In genomic region chr12:36662496-36662895, GRCm38 (mm10) we compare ENCODE assay signal across 9 mouse cellular contexts.
DNase-seq lines count a peak whose midpoint lies in the region; ATAC-seq and TF ChIP-seq lines count a peak whose summit lies in the region.
"Had no signal": no experiment of that assay in that cellular context is flagged by ENCODE, and none has a peak within 500 bp of the region (broad histone marks: within the 10 kb centered on the region; RNA-seq: fewer than 3 reads in every experiment).

No protein-coding gene starts in this region.

- 57% methylated on average over 7 of the region's 7 CpGs for WGBS in kidney, adult 2 months
- WGBS in kidney, embryonic 16.5 days: 68% methylated on average over 7 of the region's 7 CpGs
- 13% methylated on average over 7 of the region's 7 CpGs for WGBS in cerebellum, adult 2 months

- no peaks in the 10 kb centered on the region for H3K9me3 ChIP-seq in kidney, embryonic 16.5 days (ENCODE audit: low read length)
- H3K9me3 ChIP-seq: lung, embryonic 15.5 days had no signal

- no peak overlapping the region for H3K4me3 ChIP-seq in kidney, adult 2 months (ENCODE audit: insufficient read depth, low read depth, low read length)
- H3K4me3 ChIP-seq in kidney, embryonic 16.5 days (ENCODE audit: low read length): no peak overlapping the region
- no peak overlapping the region for H3K4me3 ChIP-seq in cerebellum, adult 2 months (replicated peaks; ENCODE audit: insufficient read depth, low read depth, low read length)
- H3K4me3 ChIP-seq: lung, embryonic 15.5 days had no signal

- intact Hi-C loops in left cerebral cortex, postnatal 14 days (cut with DNase I): no loop called here

- H3K36me3 ChIP-seq in kidney, adult 2 months (ENCODE audit: control insufficient read depth, insufficient read depth, low read length): no peaks in the 10 kb centered on the region
- no peaks in the 10 kb centered on the region for H3K36me3 ChIP-seq in kidney, embryonic 16.5 days (ENCODE audit: insufficient read depth, low read length)
- H3K36me3 ChIP-seq: lung, embryonic 15.5 days had no signal

- no peak for TF ChIP-seq CTCF in kidney, adult 2 months (conservative IDR thresholded peaks at IDR 0.05; ENCODE audit: insufficient read depth, insufficient read length, low read depth, low read length)
- TF ChIP-seq CTCF in cerebellum, adult 2 months (IDR thresholded peaks at IDR 0.05; ENCODE audit: borderline replicate concordance, insufficient read depth, low read depth, low read length): no peak

- no peak overlapping the region for H3K4me2 ChIP-seq in kidney, embryonic 16.5 days (replicated peaks; ENCODE audit: low read depth, low read length)
- H3K4me2 ChIP-seq: lung, embryonic 15.5 days had no signal

- no peaks in the 10 kb centered on the region for H3K4me1 ChIP-seq in kidney, adult 2 months (ENCODE audit: control insufficient read depth, insufficient read depth, low read length)
- H3K4me1 ChIP-seq in kidney, embryonic 16.5 days (ENCODE audit: insufficient read depth, low read length): peaks cover 4% of the 10 kb centered on the region
- no peaks in the 10 kb centered on the region; the same call in 1 of the 2 replicates for H3K4me1 ChIP-seq in cerebellum, adult 2 months (ENCODE audit: control insufficient read depth, insufficient read depth, low read length)

- ATAC-seq in kidney, embryonic 16.5 days (ENCODE audit: low FRiP score, low TSS enrichment): no peak
- no peak for ATAC-seq in activated CD4-positive, CD25-positive, alpha-beta regulatory T cell, adult 4 months

- no peak overlapping the region for H3K27ac ChIP-seq in kidney, adult 2 months (ENCODE audit: insufficient read depth, low read depth, low read length)
- no peak overlapping the region for H3K27ac ChIP-seq in kidney, embryonic 16.5 days (ENCODE audit: low read length)
- no peak overlapping the region for H3K27ac ChIP-seq in cerebellum, adult 2 months (ENCODE audit: insufficient read depth, low read length)
- H3K27ac ChIP-seq: lung, embryonic 15.5 days had no signal

- H3K9ac ChIP-seq in kidney, embryonic 16.5 days (replicated peaks; ENCODE audit: low read length): no peak overlapping the region
- H3K9ac ChIP-seq: lung, embryonic 15.5 days had no signal

- no peaks in the 10 kb centered on the region for H3K27me3 ChIP-seq in kidney, adult 2 months (replicated peaks; ENCODE audit: control insufficient read depth, insufficient read depth, low read length)
- H3K27me3 ChIP-seq in kidney, embryonic 16.5 days (ENCODE audit: insufficient read depth, low read length): no peaks in the 10 kb centered on the region
- no peaks in the 10 kb centered on the region for H3K27me3 ChIP-seq in cerebellum, adult 2 months (ENCODE audit: control insufficient read depth, insufficient read depth, low read length)
- H3K27me3 ChIP-seq: lung, embryonic 15.5 days had no signal

- DNase-seq in kidney, adult 2 months: peak; percentile 22
- DNase-seq in cerebellum, adult 2 months: peak; percentile 53 to 54
- peak; percentile 65 to 79 for DNase-seq in cerebellum, postnatal 25 days
- DNase-seq in left cerebral cortex, postnatal 14 days (ENCODE audit: low spot score in 2 of 2): peak; percentile 12 to 46
- no peak for DNase-seq in T-cell, adult 2 months (ENCODE audit: low spot score)
- DNase-seq in embryo, embryonic 10 days (ENCODE audit: low spot score): no peak

- no peak for TF ChIP-seq POLR2A in kidney, adult 2 months (IDR thresholded peaks at IDR 0.05; ENCODE audit: low read depth, low read length)
- TF ChIP-seq POLR2A in cerebellum, adult 2 months (IDR thresholded peaks at IDR 0.05; ENCODE audit: borderline replicate concordance, insufficient read depth, low read length): no peak

Comparison
In these comparisons a context has a peak if more than half of its experiments do, and no peak if none do; other contexts are left out.
1. DNase-seq: peak in kidney, adult 2 months (single experiment), cerebellum, adult 2 months (2 of 2), cerebellum, postnatal 25 days (2 of 2) and left cerebral cortex, postnatal 14 days (2 of 2); none in T-cell, adult 2 months (single experiment) and embryo, embryonic 10 days (single experiment).